Mouse (Mus musculus): ENCODE measurements around the gene Fgd2. TPM values are rescaled to one million over a fixed set of nuclear protein-coding genes. Genes with fewer than 3 reads are reported as not detected.

Gene Fgd2
- polyA plus RNA-seq, 1 experiment, result 6.4 TPM

DNA sequence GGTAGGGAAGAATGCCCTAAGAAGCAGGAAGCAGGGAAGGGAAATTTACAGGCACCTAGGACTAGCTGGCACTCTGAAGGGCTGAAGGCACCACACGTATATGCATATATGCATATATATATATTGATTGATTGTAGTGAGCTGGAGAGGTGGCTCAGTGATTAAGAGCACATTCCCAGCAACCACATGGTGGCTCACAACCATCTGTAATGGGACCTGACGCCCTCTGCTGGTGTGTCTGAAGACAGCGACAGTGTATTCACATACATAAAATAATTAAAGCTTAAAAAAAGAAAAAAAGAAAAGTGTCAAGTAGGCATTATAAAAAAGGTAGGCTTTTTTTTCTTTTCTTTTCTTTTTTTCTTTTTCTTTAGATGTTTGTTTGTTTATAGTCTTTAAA is 60.6 kb downstream of the Fgd2 start:
- no peak for DNase-seq (ENCODE audit: low read depth)
- TF ChIP-seq POLR2A (IDR thresholded peaks at IDR 0.05; ENCODE audit: borderline replicate concordance, extremely low read depth, insufficient read depth, insufficient read length, poor library complexity, severe bottlenecking), result no peak
- no peak for TF ChIP-seq CTCF (IDR thresholded peaks at IDR 0.05; ENCODE audit: borderline replicate concordance, extremely low read depth, insufficient read depth, insufficient read length)

DNA sequence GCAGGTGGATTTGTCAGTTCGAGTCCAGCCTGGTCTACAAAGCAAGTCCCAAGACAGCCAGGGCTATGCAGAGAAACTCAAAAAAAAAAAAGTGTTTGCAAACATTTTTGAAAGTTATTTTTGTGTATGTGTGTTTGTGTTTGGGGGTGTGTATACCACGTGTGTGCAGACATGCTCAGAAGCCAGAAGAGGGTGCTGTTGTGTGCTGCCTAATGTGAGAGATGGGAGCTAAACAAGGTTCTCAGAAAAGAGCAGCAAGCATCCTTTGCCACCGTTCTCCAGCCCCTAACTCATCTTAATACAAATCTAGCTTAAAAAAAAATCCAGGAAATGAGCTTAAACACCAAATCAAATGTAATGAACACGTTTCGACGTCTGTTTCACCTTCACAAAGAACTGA is 61.6 kb downstream of the Fgd2 start:
- no peak for DNase-seq (ENCODE audit: low read depth)
- TF ChIP-seq CTCF (IDR thresholded peaks at IDR 0.05; ENCODE audit: borderline replicate concordance, extremely low read depth, insufficient read depth, insufficient read length), result no peak
- TF ChIP-seq POLR2A (IDR thresholded peaks at IDR 0.05; ENCODE audit: borderline replicate concordance, extremely low read depth, insufficient read depth, insufficient read length, poor library complexity, severe bottlenecking), result no peak

DNA sequence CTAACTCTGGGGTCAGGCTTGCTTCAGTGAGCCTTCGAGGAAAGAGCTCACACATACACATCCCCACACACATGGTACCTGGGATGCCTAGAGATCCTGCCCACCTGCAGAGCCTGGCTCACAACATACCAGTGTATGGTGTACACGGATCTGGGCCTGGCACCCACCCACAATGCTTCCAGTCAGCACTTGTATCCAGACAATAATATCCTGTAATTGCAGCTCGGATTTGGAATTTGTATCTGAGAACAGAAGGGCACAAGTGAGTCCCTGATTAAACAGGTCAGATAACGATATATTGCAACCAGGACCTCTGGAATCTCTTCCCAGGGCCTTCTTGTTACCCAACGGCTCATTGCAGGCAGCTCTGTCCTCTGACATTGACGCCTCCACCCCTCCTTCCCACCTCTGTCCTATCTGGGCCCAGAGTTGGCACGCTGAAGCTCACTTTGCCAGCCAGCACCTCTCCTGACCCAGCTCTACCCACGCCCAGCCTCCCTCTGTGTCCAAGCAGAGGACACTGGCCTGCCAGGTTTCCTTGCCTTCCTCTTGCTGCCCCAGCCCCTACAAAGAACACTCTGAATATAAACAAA is 62.3 kb downstream of the Fgd2 start:
- TF ChIP-seq POLR2A (IDR thresholded peaks at IDR 0.05; ENCODE audit: borderline replicate concordance, extremely low read depth, insufficient read depth, insufficient read length, poor library complexity, severe bottlenecking) (no peak), CTCF (IDR thresholded peaks at IDR 0.05; ENCODE audit: borderline replicate concordance, extremely low read depth, insufficient read depth, insufficient read length) (no peak)
- no peak for DNase-seq (ENCODE audit: low read depth)

DNA sequence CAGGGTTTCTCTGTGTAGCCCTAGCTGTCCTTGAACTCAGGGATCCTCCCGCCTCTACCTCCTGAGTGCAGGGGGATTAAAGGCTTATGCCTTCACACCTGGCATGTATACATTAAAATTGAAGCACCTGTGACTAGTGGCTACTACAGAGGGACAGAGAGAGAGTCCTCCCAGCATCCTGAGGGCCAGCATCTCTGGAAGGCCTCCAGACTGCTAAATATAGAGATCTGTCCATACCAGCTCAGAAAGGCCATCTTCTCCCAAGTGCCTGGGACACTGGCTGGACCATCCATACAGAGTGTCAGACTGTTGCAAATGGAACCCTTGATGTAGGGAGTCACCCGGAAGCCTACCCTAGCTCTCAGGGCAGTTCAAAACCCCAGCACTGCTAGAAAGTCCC is 63.3 kb downstream of the Fgd2 start:
- TF ChIP-seq POLR2A (IDR thresholded peaks at IDR 0.05; ENCODE audit: borderline replicate concordance, extremely low read depth, insufficient read depth, insufficient read length, poor library complexity, severe bottlenecking), result no peak
- no peak for TF ChIP-seq CTCF (IDR thresholded peaks at IDR 0.05; ENCODE audit: borderline replicate concordance, extremely low read depth, insufficient read depth, insufficient read length)

DNA sequence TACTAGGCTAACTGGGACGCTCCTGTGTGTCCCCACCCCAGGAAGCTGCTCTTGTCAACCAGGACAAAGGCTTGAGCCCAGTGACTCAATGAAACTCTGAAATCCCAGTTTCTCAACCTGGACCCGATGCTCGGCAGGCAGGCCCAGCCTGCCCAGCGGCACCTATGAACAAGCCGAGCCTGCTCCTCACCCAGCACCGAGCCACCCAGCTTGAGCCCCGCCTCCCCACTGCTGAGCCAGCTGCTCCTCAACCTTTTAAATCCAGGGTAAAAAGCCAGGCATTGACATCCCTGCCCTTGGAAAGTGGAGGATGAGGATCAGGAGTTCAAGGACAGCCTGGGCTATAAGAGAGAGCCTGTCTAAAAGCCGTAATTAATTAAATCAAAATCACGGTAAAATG is 64.6 kb downstream of the Fgd2 start:
- TF ChIP-seq POLR2A (IDR thresholded peaks at IDR 0.05; ENCODE audit: borderline replicate concordance, extremely low read depth, insufficient read depth, insufficient read length, poor library complexity, severe bottlenecking) (no peak), CTCF (IDR thresholded peaks at IDR 0.05; ENCODE audit: borderline replicate concordance, extremely low read depth, insufficient read depth, insufficient read length) (no peak)

More for the DNA sequence above, 63.3 kb downstream of the Fgd2 start:
- DNase-seq (ENCODE audit: low read depth), result no peak

DNA sequence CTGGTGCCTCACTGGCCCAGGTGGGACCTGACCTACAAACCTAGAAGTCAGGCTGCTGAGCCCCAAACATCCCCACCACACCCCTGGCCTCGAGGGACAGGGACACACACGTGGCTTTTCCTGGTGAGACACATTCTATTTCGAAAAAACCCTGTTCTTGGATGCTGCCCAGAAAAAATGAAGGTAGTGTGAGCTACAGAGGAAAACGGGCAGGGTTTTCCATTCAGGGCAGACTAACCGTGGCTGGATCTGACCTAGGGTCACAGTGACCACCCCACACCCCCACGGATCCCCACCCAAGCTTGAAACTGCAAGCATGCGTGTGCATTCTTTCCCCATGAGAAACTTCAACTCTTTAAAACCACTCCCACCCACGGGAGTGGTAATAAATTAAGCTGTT is 67.5 kb downstream of the Fgd2 start:
- TF ChIP-seq POLR2A (IDR thresholded peaks at IDR 0.05; ENCODE audit: borderline replicate concordance, extremely low read depth, insufficient read depth, insufficient read length, poor library complexity, severe bottlenecking) (no peak), CTCF (IDR thresholded peaks at IDR 0.05; ENCODE audit: borderline replicate concordance, extremely low read depth, insufficient read depth, insufficient read length) (no peak)
- no peak for DNase-seq (ENCODE audit: low read depth)

More for the DNA sequence above, 64.6 kb downstream of the Fgd2 start:
- no peak for DNase-seq (ENCODE audit: low read depth)

DNA sequence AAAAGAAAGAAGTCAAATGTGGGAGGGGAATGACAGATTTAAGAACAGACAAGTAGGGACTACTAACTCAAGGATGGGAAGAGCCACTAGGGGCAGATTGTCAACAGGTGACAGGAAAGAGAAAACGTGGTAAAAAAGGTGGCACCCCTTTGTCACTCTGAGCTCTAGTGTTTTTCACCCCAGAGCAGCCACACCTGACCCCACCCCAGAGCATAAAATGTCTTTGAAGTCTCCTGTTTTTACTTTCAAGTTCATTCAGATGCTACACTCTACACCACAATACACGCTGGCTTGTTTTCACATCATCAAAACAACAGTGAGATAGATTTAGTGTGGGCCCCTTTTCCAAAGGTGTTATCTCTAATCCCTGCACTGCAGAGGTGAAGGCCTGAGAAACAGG is 68.1 kb downstream of the Fgd2 start:
- no peak for DNase-seq (ENCODE audit: low read depth)
- TF ChIP-seq POLR2A (IDR thresholded peaks at IDR 0.05; ENCODE audit: borderline replicate concordance, extremely low read depth, insufficient read depth, insufficient read length, poor library complexity, severe bottlenecking), result no peak
- TF ChIP-seq CTCF (IDR thresholded peaks at IDR 0.05; ENCODE audit: borderline replicate concordance, extremely low read depth, insufficient read depth, insufficient read length), result no peak

Other genes with a start within 250 kb of the Fgd2 start
- 0.23 and 0.49 TPM in 2 replicates for gene Rab44, start 246.8 kb upstream of the Fgd2 start, polyA plus RNA-seq (2012; rRNA removed)
- gene Cpne5, start 122.7 kb upstream of the Fgd2 start, polyA plus RNA-seq (2012; rRNA removed), result 29.4 and 37.8 TPM in 2 replicates
- gene Ppil1, start 96.7 kb upstream of the Fgd2 start, polyA plus RNA-seq (2012; rRNA removed), result 66.6 and 73.3 TPM in 2 replicates
- 80.8 and 84.9 TPM in 2 replicates for gene BC004004, start 92.1 kb upstream of the Fgd2 start, polyA plus RNA-seq (2012; rRNA removed)
- 2.9 and 3.6 TPM in 2 replicates for gene Pi16, start 43.2 kb upstream of the Fgd2 start, polyA plus RNA-seq (2012; rRNA removed)
- 698 and 767 TPM in 2 replicates for gene Mtch1, start 13.0 kb upstream of the Fgd2 start, polyA plus RNA-seq (2012; rRNA removed)
- gene Pim1, start 129.8 kb downstream of the Fgd2 start, polyA plus RNA-seq (2012; rRNA removed), result 11.4 and 15.6 TPM in 2 replicates
- not detected in 2 replicates for gene Gm17657, start 188.7 kb downstream of the Fgd2 start, polyA plus RNA-seq (2012; rRNA removed)
- gene Tbc1d22b, start 188.9 kb downstream of the Fgd2 start, polyA plus RNA-seq (2012; rRNA removed), result 29.2 and 40.6 TPM in 2 replicates
- 0.19 and 0.20 TPM in 2 replicates for gene Tmem217, start 191.5 kb downstream of the Fgd2 start, polyA plus RNA-seq (2012; rRNA removed)